Mouse (Mus musculus) thymus, adult 2 months (tissue): ENCODE results near the gene Ncmap.

Experiments
- CTCF ChIP-seq: fragments of 200-500 bp; IDR thresholded peaks from 2 replicates; pipeline ENCODE4 v1.5.1; 2012; ENCODE audit warnings: mild to moderate bottlenecking, control low read depth, low read length, moderate library complexity, borderline replicate concordance; ENCODE audit not compliant: control insufficient read depth, poor library complexity, insufficient read depth; ENCODE audit errors: extremely low read depth
- POLR2A ChIP-seq: fragments of 200-500 bp; IDR thresholded peaks from 2 replicates; pipeline ENCODE4 v1.6.1; 2012; ENCODE audit warnings: mild to moderate bottlenecking, low read length, control low read depth, moderate library complexity; ENCODE audit not compliant: control insufficient read depth, poor library complexity, insufficient read depth; ENCODE audit errors: extremely low read depth

DNA sequence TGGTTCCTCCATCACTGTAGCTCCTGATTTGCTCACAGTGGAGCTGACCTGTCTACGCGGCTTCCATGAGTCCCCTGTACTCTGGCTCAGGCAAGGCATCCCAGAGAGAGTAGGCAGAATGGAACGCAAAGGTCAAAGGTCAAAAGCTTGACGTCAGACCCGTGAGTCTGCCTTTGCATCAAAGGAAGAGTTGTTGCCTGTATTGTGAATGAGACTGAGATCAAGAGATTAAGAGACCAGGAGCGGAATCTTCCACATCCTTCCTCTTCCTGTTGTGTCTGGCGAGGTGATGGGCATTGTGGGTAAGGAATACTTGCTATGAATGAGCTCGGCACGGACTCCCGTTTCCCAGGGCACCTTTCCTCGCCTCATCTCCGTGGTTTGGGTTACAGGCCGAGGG, 38.3 kb upstream of the Ncmap start:
- TF ChIP-seq CTCF (no peak), POLR2A (no peak)
